Mouse (Mus musculus) cerebellum, adult 2 months (tissue): ENCODE data around the gene Rhoh. TPM values are rescaled to one million over a fixed set of nuclear protein-coding genes. Genes with fewer than 3 reads are reported as not detected.

Source experiments
- DNase-seq, 2 experiments: peaks; one replicate each; pipeline ENCODE4 v3.0.0; 2021
- H3K27ac ChIP-seq: fragments of 200-500 bp; 2 replicates; pipeline ENCODE4 v1.5.1; 2012; ENCODE audit warnings: low read length, control low read depth, inconsistent platforms; ENCODE audit not compliant: insufficient read depth
- H3K27me3 ChIP-seq: fragments of 200-500 bp; 2 replicates; pipeline ENCODE4 v1.6.1; 2012; ENCODE audit warnings: inconsistent platforms, mild to moderate bottlenecking, low read length, moderate library complexity; ENCODE audit not compliant: control insufficient read depth, insufficient read depth
- H3K4me1 ChIP-seq: fragments of 200-500 bp; 2 replicates; pipeline ENCODE4 v1.6.1; 2011; ENCODE audit warnings: low read length; ENCODE audit not compliant: control insufficient read depth, insufficient read depth
- H3K4me3 ChIP-seq: fragments of 200-500 bp; replicated peaks from 2 replicates; pipeline ENCODE3; 2011; ENCODE audit warnings: mild to moderate bottlenecking, low read depth, low read length, control low read depth; ENCODE audit not compliant: insufficient read depth
- CTCF ChIP-seq: fragments of 200-500 bp; IDR thresholded peaks from 2 replicates; pipeline ENCODE4 v1.5.1; 2011; ENCODE audit warnings: low read depth, mild to moderate bottlenecking, control low read depth, low read length, moderate library complexity, borderline replicate concordance; ENCODE audit not compliant: insufficient read depth
- POLR2A ChIP-seq: fragments of 200-500 bp; IDR thresholded peaks from 2 replicates; pipeline ENCODE4 v1.6.1; 2011; ENCODE audit warnings: low read length, control low read depth, borderline replicate concordance; ENCODE audit not compliant: insufficient read depth
- WGBS: fragments of 180-500 bp; shearing (Covaris S2); methylation state at CpG from one replicate; pipeline ENCODE4 v1.1.7; 2018; 5-methylcytosine and 5-hydroxymethylcytosine counted together
- polyA plus RNA-seq: library from polyadenylated mRNA; depleted of rRNA; stranded (reverse); fragments of >200 nt; gene quantifications from 2 replicates; pipeline ENCODE4 v1.2.3, GENCODE M21; 2012; rRNA removed

Rhoh gene
- polyA plus RNA-seq, 1 experiment = 0.16 TPM

GRCm38 (mm10) chr5:65937998-65938715 lies 77.1 kb downstream of the Rhoh start:
- no peak for TF ChIP-seq POLR2A
- peak; percentile 79 for TF ChIP-seq CTCF
- peak; percentile 43 to 63 for DNase-seq
- H3K27ac ChIP-seq = no peak overlapping the region
- no peaks in the 10 kb centered on the region for H3K4me1 ChIP-seq
- H3K4me3 ChIP-seq = no peak overlapping the region
- no peaks in the 10 kb centered on the region for H3K27me3 ChIP-seq
- WGBS = 61% methylated on average over 9 of the region's 9 CpGs

GRCm38 (mm10) chr5:65941145-65941544 lies 80.1 kb downstream of the Rhoh start:
- Histone ChIP-seq H3K4me1 (no peaks in the 10 kb centered on the region), H3K27me3 (no peaks in the 10 kb centered on the region), H3K4me3 (no peak overlapping the region), H3K27ac (no peak overlapping the region)
- WGBS = 66% methylated on average over 4 of the region's 4 CpGs
- TF ChIP-seq CTCF (no peak), POLR2A (no peak)
- no peak for DNase-seq

Other genes starting within 250 kb of the Rhoh start
- gene Pds5a, start 162.9 kb upstream of the Rhoh start, polyA plus RNA-seq = 58.3 and 62.1 TPM in 2 replicates
- gene N4bp2, start 97.7 kb upstream of the Rhoh start, polyA plus RNA-seq = 5.4 and 5.7 TPM in 2 replicates
- not detected in 2 replicates for gene Chrna9, start 73.7 kb downstream of the Rhoh start, polyA plus RNA-seq
- not detected in 2 replicates for gene 9130230L23Rik, start 143.1 kb downstream of the Rhoh start, polyA plus RNA-seq